Mouse (Mus musculus) forebrain, embryonic 14.5 days (tissue): ENCODE measurements around the gene Rbm17. TPM values are rescaled to one million over a fixed set of nuclear protein-coding genes. Genes with fewer than 3 reads are reported as not detected.

Source experiments
- ATAC-seq: fragments of 200-750 bp; cut with Nextera tagmentation; 2 replicates; pipeline ENCODE4 v1.8.0; 2017; ENCODE audit warnings: mild to moderate bottlenecking, moderate library complexity
- DNase-seq: peaks from one replicate; pipeline ENCODE4 v3.0.0-alpha.2; 2015; ENCODE audit warnings: low spot score
- H3K27ac ChIP-seq: fragments of 300-500 bp; sonication (generic); 2 replicates; pipeline ENCODE4 v1.5.1; 2014; ENCODE audit warnings: low read depth, mild to moderate bottlenecking, control low read depth, low read length, moderate library complexity
- H3K27me3 ChIP-seq: fragments of 300-500 bp; sonication (generic); replicated peaks from 2 replicates; pipeline ENCODE4 v1.6.1; 2014; ENCODE audit warnings: low read length, control low read depth, mixed read lengths; ENCODE audit not compliant: control insufficient read depth, insufficient read depth
- H3K36me3 ChIP-seq: fragments of 300-500 bp; sonication (generic); 2 replicates; pipeline ENCODE4 v1.6.1; 2014; ENCODE audit warnings: low read length, control low read depth; ENCODE audit not compliant: control insufficient read depth, insufficient read depth
- H3K4me1 ChIP-seq: fragments of 300-500 bp; sonication (generic); 2 replicates; pipeline ENCODE4 v1.6.1; 2014; ENCODE audit warnings: antibody characterized with exemption, low read length, control low read depth; ENCODE audit not compliant: control insufficient read depth, insufficient read depth
- H3K4me2 ChIP-seq: fragments of 300-500 bp; sonication (generic); 2 replicates; pipeline ENCODE4 v1.6.1; 2014; ENCODE audit warnings: mild to moderate bottlenecking, control low read depth, low read length
- H3K4me3 ChIP-seq: fragments of 300-500 bp; sonication (generic); 2 replicates; pipeline ENCODE4 v1.5.1; 2014; ENCODE audit warnings: low read depth, low read length, control low read depth
- H3K9ac ChIP-seq: fragments of 300-500 bp; sonication (generic); 2 replicates; pipeline ENCODE4 v1.6.1; 2014; ENCODE audit warnings: mild to moderate bottlenecking, low read length, control low read depth, moderate library complexity
- H3K9me3 ChIP-seq: fragments of 300-500 bp; sonication (generic); replicated peaks from 2 replicates; pipeline ENCODE4 v1.6.1; 2016; ENCODE audit warnings: low read length, control low read depth, mixed read lengths; ENCODE audit not compliant: control insufficient read depth
- WGBS: fragments of 180-500 bp; shearing (Covaris S2); extraction: QIAGEN DNeasy Blood & Tissue Kit; methylation state at CpG from one replicate; pipeline ENCODE4 v1.1.7; 2014; 5-methylcytosine and 5-hydroxymethylcytosine counted together
- polyA plus RNA-seq: library from polyadenylated mRNA; unstranded; fragments of >200 nt; fragmentation: Nextera tagmentation; extraction: Ambion mirVana; gene quantifications from 2 replicates; pipeline ENCODE4 v1.2.1, GENCODE M21; 2014

The Rbm17 gene
- polyA plus RNA-seq, 1 experiment from 2014 or later = 133 TPM

GRCm38 (mm10) chr2:11557244-11557643 lies 46.7 kb downstream of the Rbm17 start:
- H3K4me1 ChIP-seq = peaks cover 4% of the 10 kb centered on the region; the same call in 1 of the 2 replicates
- H3K9me3 ChIP-seq = no peaks in the 10 kb centered on the region
- H3K9ac ChIP-seq = no peak overlapping the region
- no peak overlapping the region for H3K4me2 ChIP-seq
- DNase-seq = no peak
- peaks cover 4% of the 10 kb centered on the region; the same call in 1 of the 2 replicates for H3K27me3 ChIP-seq
- no peaks in the 10 kb centered on the region for H3K36me3 ChIP-seq
- no peak overlapping the region for H3K27ac ChIP-seq
- WGBS = 48% methylated on average over 3 of the region's 3 CpGs
- ATAC-seq = no peak
- H3K4me3 ChIP-seq = no peak overlapping the region

- no peak overlapping the region for H3K27ac ChIP-seq
- H3K36me3 ChIP-seq = no peaks in the 10 kb centered on the region
- H3K4me3 ChIP-seq = no peak overlapping the region
- peaks cover 4% of the 10 kb centered on the region; the same call in 1 of the 2 replicates for H3K27me3 ChIP-seq
- no peak for DNase-seq
- 56% methylated on average over 6 of the region's 6 CpGs for WGBS
- no peak overlapping the region for H3K4me2 ChIP-seq
- H3K9ac ChIP-seq = no peak overlapping the region
- H3K4me1 ChIP-seq = peaks cover 4% of the 10 kb centered on the region; the same call in 1 of the 2 replicates
- H3K9me3 ChIP-seq = no peaks in the 10 kb centered on the region
- no peak for ATAC-seq
Measured at GRCm38 (mm10) chr2:11555316-11555715, 48.6 kb downstream of the Rbm17 start.

GRCm38 (mm10) chr2:11553471-11554400 lies 50.2 kb downstream of the Rbm17 start, which contains the start of gene Pfkfb3:
Gene Pfkfb3, minus strand, starts transcription at chr2:11554077.
- H3K27me3 ChIP-seq = peaks cover 4% of the 10 kb centered on the region; the same call in 1 of the 2 replicates
- peak within 1 kb of the TSS; percentile 99 for H3K4me2 ChIP-seq
- no peaks in the 10 kb centered on the region for H3K36me3 ChIP-seq
- ATAC-seq (peak; percentile 84), DNase-seq (peak; percentile 55)
- peak within 1 kb of the TSS; percentile 55 for H3K4me3 ChIP-seq
- peaks cover 4% of the 10 kb centered on the region; the same call in 1 of the 2 replicates for H3K4me1 ChIP-seq
- no peaks in the 10 kb centered on the region for H3K9me3 ChIP-seq
- H3K27ac ChIP-seq = no peak within 1 kb of the TSS
- peak within 1 kb of the TSS; percentile 68 for H3K9ac ChIP-seq
- WGBS = 1% methylated on average over 65 of the region's 67 CpGs

GRCm38 (mm10) chr2:11552966-11553451 lies 50.9 kb downstream of the Rbm17 start:
- WGBS = 5% methylated on average over 15 of the region's 15 CpGs
- Histone ChIP-seq H3K9ac (peak overlapping the region; percentile 68), H3K27me3 (peaks cover 4% of the 10 kb centered on the region; the same call in 1 of the 2 replicates)

GRCm38 (mm10) chr2:11552297-11552821 lies 51.6 kb downstream of the Rbm17 start:
- Histone ChIP-seq H3K27me3 (peaks cover 4% of the 10 kb centered on the region; the same call in 1 of the 2 replicates), H3K4me1 (peaks cover 4% of the 10 kb centered on the region; the same call in 1 of the 2 replicates), H3K36me3 (no peaks in the 10 kb centered on the region), H3K9me3 (no peaks in the 10 kb centered on the region), H3K9ac (no peak overlapping the region), H3K27ac (no peak overlapping the region), H3K4me2 (peak overlapping the region; percentile 99; the same call in 1 of the 2 replicates), H3K4me3 (no peak overlapping the region)
- ATAC-seq = peak; percentile 18
- WGBS = 10% methylated on average over 9 of the region's 9 CpGs
- no peak for DNase-seq

More at GRCm38 (mm10) chr2:11552966-11553451, 50.9 kb downstream of the Rbm17 start:
- Histone ChIP-seq H3K27ac (no peak overlapping the region), H3K9me3 (no peaks in the 10 kb centered on the region), H3K4me1 (peaks cover 4% of the 10 kb centered on the region; the same call in 1 of the 2 replicates), H3K36me3 (no peaks in the 10 kb centered on the region), H3K4me3 (peak overlapping the region; percentile 55), H3K4me2 (peak overlapping the region; percentile 99)
- peak; percentile 40 for ATAC-seq
- peak; percentile 10 for DNase-seq

- Histone ChIP-seq H3K27ac (no peak overlapping the region), H3K27me3 (peaks cover 4% of the 10 kb centered on the region; the same call in 1 of the 2 replicates), H3K4me3 (no peak overlapping the region), H3K4me1 (peaks cover 4% of the 10 kb centered on the region; the same call in 1 of the 2 replicates), H3K36me3 (no peaks in the 10 kb centered on the region), H3K4me2 (no peak overlapping the region), H3K9ac (no peak overlapping the region), H3K9me3 (no peaks in the 10 kb centered on the region)
- 3% methylated on average over 1 of the region's 1 CpGs for WGBS
- DNase-seq (no peak), ATAC-seq (no peak)
Measured at GRCm38 (mm10) chr2:11551726-11552125, 52.2 kb downstream of the Rbm17 start.

GRCm38 (mm10) chr2:11548508-11548907 lies 55.4 kb downstream of the Rbm17 start:
- Histone ChIP-seq H3K27me3 (no peaks in the 10 kb centered on the region; the same call in 1 of the 2 replicates), H3K36me3 (no peaks in the 10 kb centered on the region), H3K4me3 (no peak overlapping the region), H3K9ac (no peak overlapping the region), H3K4me1 (peaks cover 4% of the 10 kb centered on the region; the same call in 1 of the 2 replicates), H3K4me2 (no peak overlapping the region), H3K9me3 (no peaks in the 10 kb centered on the region), H3K27ac (no peak overlapping the region)
- DNase-seq = no peak
- no peak for ATAC-seq
- 91% methylated on average over 10 of the region's 10 CpGs for WGBS

GRCm38 (mm10) chr2:11547609-11548008 lies 56.3 kb downstream of the Rbm17 start:
- Histone ChIP-seq H3K36me3 (no peaks in the 10 kb centered on the region), H3K9ac (no peak overlapping the region), H3K4me3 (no peak overlapping the region), H3K4me1 (peaks cover under 1% of the 10 kb centered on the region; the same call in 1 of the 2 replicates), H3K9me3 (no peaks in the 10 kb centered on the region), H3K27me3 (no peaks in the 10 kb centered on the region), H3K27ac (no peak overlapping the region), H3K4me2 (no peak overlapping the region)
- DNase-seq (no peak), ATAC-seq (no peak)
- 52% methylated on average over 2 of the region's 2 CpGs for WGBS
